Mouse (Mus musculus) thymus, adult 2 months (tissue): ENCODE measurements at regions not wholly inside any gene's neighbourhood (a gene's known extent, or its start where the extent isn't known, plus 50 kb on each side); places are given as distances from the start of the nearest gene placed in this dataset.

Experiments
- DNase-seq: peaks from one replicate; pipeline ENCODE4 v3.0.0; 2021
- H3K27ac ChIP-seq: fragments of 200-500 bp; 2 replicates; pipeline ENCODE4 v1.5.1; 2012; ENCODE audit warnings: low read length, control low read depth; ENCODE audit not compliant: control insufficient read depth, insufficient read depth
- H3K27me3 ChIP-seq: fragments of 200-500 bp; 2 replicates; pipeline ENCODE4 v1.6.1; 2012; ENCODE audit warnings: mild to moderate bottlenecking, low read length, moderate library complexity, mixed read lengths; ENCODE audit not compliant: control insufficient read depth, insufficient read depth
- H3K36me3 ChIP-seq: fragments of 200-500 bp; 2 replicates; pipeline ENCODE4 v1.6.1; 2012; ENCODE audit warnings: mild to moderate bottlenecking, low read length, moderate library complexity; ENCODE audit not compliant: control insufficient read depth, insufficient read depth
- H3K4me1 ChIP-seq: fragments of 200-500 bp; replicated peaks from 2 replicates; pipeline ENCODE4 v1.6.1; 2012; ENCODE audit warnings: low read length; ENCODE audit not compliant: control insufficient read depth, insufficient read depth
- H3K4me3 ChIP-seq: fragments of 200-500 bp; 2 replicates; pipeline ENCODE4 v1.5.1; 2012; ENCODE audit warnings: mild to moderate bottlenecking, low read length, control low read depth, moderate library complexity; ENCODE audit not compliant: control insufficient read depth, insufficient read depth
- CTCF ChIP-seq: fragments of 200-500 bp; IDR thresholded peaks from 2 replicates; pipeline ENCODE4 v1.5.1; 2012; ENCODE audit warnings: mild to moderate bottlenecking, control low read depth, low read length, moderate library complexity, borderline replicate concordance; ENCODE audit not compliant: control insufficient read depth, poor library complexity, insufficient read depth; ENCODE audit errors: extremely low read depth
- POLR2A ChIP-seq: fragments of 200-500 bp; IDR thresholded peaks from 2 replicates; pipeline ENCODE4 v1.6.1; 2012; ENCODE audit warnings: mild to moderate bottlenecking, low read length, control low read depth, moderate library complexity; ENCODE audit not compliant: control insufficient read depth, poor library complexity, insufficient read depth; ENCODE audit errors: extremely low read depth
- WGBS: fragments of 180-500 bp; shearing (Covaris S2); methylation state at CpG from one replicate; pipeline ENCODE4 v1.1.7; 2018; 5-methylcytosine and 5-hydroxymethylcytosine counted together

DNA sequence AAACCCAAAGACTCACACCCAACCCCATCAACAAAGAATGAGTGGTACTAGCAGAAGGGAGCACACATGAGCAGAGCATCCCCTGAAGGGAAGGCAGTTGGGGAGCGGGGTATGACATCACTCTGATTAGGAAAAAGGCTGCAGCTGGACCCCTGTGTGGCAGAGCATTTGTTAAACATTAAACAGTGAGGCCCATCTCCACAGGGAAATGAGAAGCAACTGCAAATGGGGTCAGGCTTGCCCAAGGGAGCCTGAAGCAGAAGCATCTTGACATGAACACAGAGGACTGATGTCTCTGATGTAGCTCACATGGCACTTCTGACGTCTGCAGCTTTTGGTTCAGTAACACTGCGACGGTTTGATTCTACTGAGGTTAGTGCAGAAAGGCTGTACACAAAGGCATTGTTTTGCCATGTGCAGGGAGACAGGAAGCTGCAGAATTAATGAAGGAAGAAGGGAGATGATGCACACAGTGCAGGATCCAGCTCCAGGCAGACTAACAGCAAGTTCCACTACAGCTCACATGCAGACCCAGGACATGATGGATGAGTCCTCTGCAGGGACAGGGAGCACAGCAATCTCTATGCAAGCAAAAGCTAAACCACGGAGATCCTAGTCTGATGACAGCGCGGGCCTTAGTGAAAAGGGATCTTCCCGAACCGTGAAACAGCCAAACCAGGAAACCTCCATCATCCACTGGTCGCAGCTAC lies 1030.9 kb downstream of the Ttll7 start:
- 84% methylated on average over 10 of the region's 10 CpGs for WGBS
- Histone ChIP-seq H3K27me3 (no peaks in the 10 kb centered on the region), H3K27ac (no peak overlapping the region), H3K4me1 (no peaks in the 10 kb centered on the region), H3K4me3 (no peak overlapping the region), H3K36me3 (no peaks in the 10 kb centered on the region)
- DNase-seq: no peak
- TF ChIP-seq CTCF: no peak
- TF ChIP-seq POLR2A: no peak

DNA sequence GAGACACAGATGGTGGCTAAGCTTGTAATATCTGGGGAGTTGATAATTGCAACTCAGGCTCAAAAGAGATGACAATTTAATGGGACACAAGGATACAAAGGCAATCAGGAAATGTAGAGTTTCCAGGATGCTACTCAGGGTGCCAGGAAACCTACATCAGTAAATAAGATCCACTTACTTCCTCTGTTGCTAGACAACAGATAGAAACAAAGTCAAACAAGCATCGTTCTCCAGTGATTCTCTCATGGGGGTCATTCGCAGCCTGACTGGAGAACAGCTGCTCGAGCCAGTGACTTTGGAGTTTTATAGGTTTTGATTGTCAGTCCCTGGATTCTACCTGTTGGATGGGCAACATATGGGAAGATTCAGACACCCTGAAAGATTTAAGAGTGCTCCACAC lies 1026.5 kb downstream of the Ttll7 start:
- Histone ChIP-seq H3K27me3 (no peaks in the 10 kb centered on the region), H3K36me3 (no peaks in the 10 kb centered on the region), H3K4me1 (no peaks in the 10 kb centered on the region), H3K4me3 (no peak overlapping the region), H3K27ac (no peak overlapping the region)
- 70% methylated on average over 3 of the region's 3 CpGs for WGBS
- no peak for DNase-seq
- TF ChIP-seq POLR2A: no peak
- TF ChIP-seq CTCF: no peak

DNA sequence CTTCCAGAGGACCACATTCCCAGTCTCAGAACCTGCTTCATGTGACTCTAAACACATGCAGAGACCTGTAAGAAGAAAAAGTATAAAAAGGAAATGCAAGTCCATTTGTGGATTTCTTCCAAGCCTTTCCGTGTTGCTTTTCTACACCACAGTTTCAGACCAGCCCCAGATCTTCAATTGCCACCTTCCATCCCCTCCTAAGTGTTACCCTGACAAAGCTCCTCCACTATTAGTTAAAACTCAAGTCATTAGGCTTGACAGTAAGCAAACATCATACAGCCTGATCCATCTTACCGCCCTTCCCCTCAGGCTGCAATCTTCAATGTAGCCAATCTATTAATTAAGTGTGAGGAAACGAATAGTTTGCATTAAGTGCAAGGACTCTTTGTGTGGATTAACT lies 1016.1 kb downstream of the Ttll7 start:
- DNase-seq: no peak
- no peak for TF ChIP-seq POLR2A
- no peak for TF ChIP-seq CTCF
- no peaks in the 10 kb centered on the region for H3K4me1 ChIP-seq
- H3K36me3 ChIP-seq: no peaks in the 10 kb centered on the region
- H3K27ac ChIP-seq: no peak overlapping the region
- no peaks in the 10 kb centered on the region for H3K27me3 ChIP-seq
- H3K4me3 ChIP-seq: no peak overlapping the region
- WGBS: 79% methylated on average over 3 of the region's 3 CpGs

DNA sequence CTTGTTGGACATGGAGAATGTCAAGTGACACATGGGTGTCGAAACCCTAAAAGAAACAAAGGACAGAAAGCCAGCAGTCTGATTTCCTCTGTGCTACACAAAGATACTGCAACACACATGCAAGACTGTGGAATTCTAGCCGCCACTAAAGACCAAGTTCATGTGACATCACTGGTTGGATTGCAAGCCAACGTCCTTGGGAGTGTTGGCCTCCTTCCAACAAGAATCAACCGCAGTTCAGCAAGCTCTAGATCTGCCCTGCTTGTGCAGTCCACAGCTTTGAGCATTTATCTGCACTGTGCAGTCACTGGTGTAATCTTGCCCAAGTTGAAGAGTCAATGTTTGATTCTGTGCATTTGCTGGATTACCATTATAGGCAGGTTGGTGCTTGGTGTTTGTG lies 1001.2 kb downstream of the Ttll7 start:
- Histone ChIP-seq H3K4me1 (no peaks in the 10 kb centered on the region), H3K27ac (no peak overlapping the region), H3K27me3 (no peaks in the 10 kb centered on the region), H3K36me3 (no peaks in the 10 kb centered on the region), H3K4me3 (no peak overlapping the region)
- WGBS: 83% methylated on average over 4 of the region's 4 CpGs
- no peak for DNase-seq
- no peak for TF ChIP-seq POLR2A
- TF ChIP-seq CTCF: no peak

DNA sequence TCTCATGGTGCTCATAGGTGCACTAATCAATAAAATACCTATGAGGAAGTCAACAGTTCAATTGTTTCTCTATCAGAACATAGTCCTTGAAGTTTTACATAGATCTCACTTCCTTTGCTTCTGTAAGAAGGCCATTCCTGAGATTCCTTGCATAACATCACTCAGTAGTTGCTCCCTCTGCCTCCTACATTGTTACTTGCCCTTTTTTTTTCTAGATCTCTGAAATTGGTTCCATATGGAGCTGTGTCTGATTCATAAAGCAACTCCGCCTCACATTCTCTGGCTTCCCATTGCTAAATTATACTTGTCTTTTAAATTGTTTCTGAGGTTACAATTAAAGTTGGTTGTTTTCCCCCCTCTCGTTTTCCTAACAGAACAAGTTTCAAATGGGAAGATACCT lies 1000.7 kb downstream of the Ttll7 start:
- H3K27ac ChIP-seq: no peak overlapping the region
- DNase-seq: no peak
- H3K27me3 ChIP-seq: no peaks in the 10 kb centered on the region
- no peaks in the 10 kb centered on the region for H3K36me3 ChIP-seq
- H3K4me3 ChIP-seq: no peak overlapping the region
- no peaks in the 10 kb centered on the region for H3K4me1 ChIP-seq
- whole genome bisulfite sequencing: 91% methylated on average over 2 of the region's 2 CpGs
- TF ChIP-seq CTCF: no peak
- no peak for TF ChIP-seq POLR2A

DNA sequence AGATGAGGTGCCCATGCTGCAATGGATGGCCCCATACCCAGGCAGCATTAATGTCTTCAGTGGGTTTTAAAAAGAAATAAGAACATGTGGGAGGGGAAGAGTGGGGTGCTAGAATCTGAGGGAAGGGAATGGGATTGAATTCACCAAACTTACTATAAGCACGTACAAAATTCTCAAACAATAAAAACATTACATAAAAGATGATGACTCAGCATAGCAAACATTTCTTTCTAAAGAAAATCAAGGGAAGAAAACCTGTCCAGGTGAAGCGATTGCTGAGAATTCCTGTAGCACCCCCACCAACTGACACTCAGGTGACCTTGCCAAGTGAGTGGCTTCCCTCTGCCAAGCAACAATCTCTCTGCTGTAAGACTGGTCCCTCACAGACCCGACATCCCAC lies 989.2 kb downstream of the Ttll7 start:
- Histone ChIP-seq H3K36me3 (no peaks in the 10 kb centered on the region), H3K27ac (no peak overlapping the region), H3K4me3 (no peak overlapping the region), H3K27me3 (no peaks in the 10 kb centered on the region), H3K4me1 (no peaks in the 10 kb centered on the region)
- WGBS: 87% methylated on average over 3 of the region's 3 CpGs
- no peak for TF ChIP-seq POLR2A
- no peak for TF ChIP-seq CTCF
- no peak for DNase-seq

DNA sequence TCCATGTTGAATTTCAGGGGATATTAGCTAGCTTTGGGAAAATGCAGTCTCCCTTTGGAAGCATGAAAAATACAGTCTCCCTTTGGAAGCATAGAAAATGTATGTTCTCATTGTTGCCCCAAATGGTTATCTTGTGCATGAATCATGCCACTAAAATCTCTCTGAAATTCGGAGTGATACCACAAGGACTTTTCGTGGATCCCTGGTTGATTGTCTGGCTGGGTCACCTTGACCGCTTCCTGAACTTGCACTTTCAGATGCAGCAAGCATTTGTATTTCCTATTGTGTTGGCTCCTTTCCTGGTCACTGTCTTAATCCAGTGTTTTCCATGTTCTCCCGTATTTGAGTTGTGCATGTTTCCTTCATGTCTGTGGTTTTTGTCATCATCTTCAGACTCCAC lies 986.6 kb downstream of the Ttll7 start:
- 89% methylated on average over 4 of the region's 4 CpGs for WGBS
- no peak for DNase-seq
- Histone ChIP-seq H3K27ac (no peak overlapping the region), H3K4me3 (no peak overlapping the region), H3K4me1 (no peaks in the 10 kb centered on the region), H3K27me3 (no peaks in the 10 kb centered on the region), H3K36me3 (no peaks in the 10 kb centered on the region)
- TF ChIP-seq POLR2A (no peak), CTCF (no peak)
